Mouse (Mus musculus): ENCODE results near the gene Slc22a17. TPM values are rescaled to one million over a fixed set of nuclear protein-coding genes. Genes with fewer than 3 reads are reported as not detected.

The Slc22a17 gene
- polyA plus RNA-seq, 1 experiment from 2014 or later = 53.8 TPM

- Histone ChIP-seq H3K4me1 (peaks cover 13% of the 10 kb centered on the region; the same call in 1 of the 2 replicates), H3K4me3 (replicated peaks) (no peak overlapping the region), H3K27me3 (no peaks in the 10 kb centered on the region), H3K9ac (no peak overlapping the region), H3K4me2 (no peak overlapping the region), H3K27ac (no peak overlapping the region), H3K36me3 (no peaks in the 10 kb centered on the region), H3K9me3 (replicated peaks) (no peaks in the 10 kb centered on the region)
- no peak for ATAC-seq (replicated peaks; ENCODE audit: low FRiP score)
- WGBS = 77% methylated on average over 5 of the region's 5 CpGs
Measured at GRCm38 (mm10) chr14:54865626-54866025, 47.3 kb downstream of the Slc22a17 start.

GRCm38 (mm10) chr14:54864313-54865036 lies 48.5 kb downstream of the Slc22a17 start:
- Histone ChIP-seq H3K4me3 (replicated peaks) (peak overlapping the region; percentile 69), H3K9ac (peak overlapping the region; percentile 76), H3K4me2 (peak overlapping the region; percentile 74), H3K27ac (peak overlapping the region; percentile 88), H3K4me1 (peaks cover 13% of the 10 kb centered on the region; the same call in 1 of the 2 replicates), H3K27me3 (no peaks in the 10 kb centered on the region), H3K9me3 (replicated peaks) (no peaks in the 10 kb centered on the region), H3K36me3 (no peaks in the 10 kb centered on the region)
- ATAC-seq (replicated peaks; ENCODE audit: low FRiP score) = 0 out of 2 replicates have a peak, but pooled peaks have one; percentile 4
- WGBS = 16% methylated on average over 21 of the region's 21 CpGs

GRCm38 (mm10) chr14:54863501-54864312 lies 49.2 kb downstream of the Slc22a17 start:
- under 1% methylated on average over 56 of the region's 56 CpGs for WGBS
- Histone ChIP-seq H3K4me3 (replicated peaks) (peak overlapping the region; percentile 69), H3K27me3 (no peaks in the 10 kb centered on the region), H3K9ac (peak overlapping the region; percentile 76), H3K27ac (peak overlapping the region; percentile 88), H3K36me3 (no peaks in the 10 kb centered on the region), H3K4me1 (peaks cover 13% of the 10 kb centered on the region; the same call in 1 of the 2 replicates), H3K9me3 (replicated peaks) (no peaks in the 10 kb centered on the region), H3K4me2 (peak overlapping the region; percentile 74)
- peak; percentile 100 for ATAC-seq (replicated peaks; ENCODE audit: low FRiP score)

- peaks cover 25% of the 10 kb centered on the region for H3K36me3 ChIP-seq
- no peak overlapping the region for H3K4me3 ChIP-seq (replicated peaks)
- no peak overlapping the region for H3K9ac ChIP-seq
- no peaks in the 10 kb centered on the region for H3K27me3 ChIP-seq
- 51% methylated on average over 2 of the region's 2 CpGs for WGBS
- no peaks in the 10 kb centered on the region for H3K9me3 ChIP-seq (replicated peaks)
- H3K27ac ChIP-seq = no peak overlapping the region
- no peak for ATAC-seq (replicated peaks; ENCODE audit: low FRiP score)
- H3K4me2 ChIP-seq = no peak overlapping the region
- H3K4me1 ChIP-seq = peaks cover 13% of the 10 kb centered on the region; the same call in 1 of the 2 replicates
Measured at GRCm38 (mm10) chr14:54860511-54860910, 52.4 kb downstream of the Slc22a17 start.

- H3K4me3 ChIP-seq (replicated peaks) = no peak overlapping the region
- peaks cover 48% of the 10 kb centered on the region for H3K36me3 ChIP-seq
- 89% methylated on average over 9 of the region's 9 CpGs for WGBS
- ATAC-seq (replicated peaks; ENCODE audit: low FRiP score) = no peak
- no peak overlapping the region for H3K9ac ChIP-seq
- H3K4me2 ChIP-seq = no peak overlapping the region
- no peaks in the 10 kb centered on the region for H3K9me3 ChIP-seq (replicated peaks)
- 0 out of 2 replicates have a peak, but pooled peaks cover 6% of the 10 kb centered on the region for H3K4me1 ChIP-seq
- H3K27ac ChIP-seq = no peak overlapping the region
- no peaks in the 10 kb centered on the region for H3K27me3 ChIP-seq
Measured at GRCm38 (mm10) chr14:54857891-54858290, 55.0 kb downstream of the Slc22a17 start.

- Histone ChIP-seq H3K4me1 (no peaks in the 10 kb centered on the region), H3K27ac (no peak overlapping the region), H3K4me3 (replicated peaks) (no peak overlapping the region), H3K9me3 (replicated peaks) (no peaks in the 10 kb centered on the region), H3K36me3 (peaks cover 48% of the 10 kb centered on the region), H3K27me3 (no peaks in the 10 kb centered on the region), H3K4me2 (no peak overlapping the region), H3K9ac (no peak overlapping the region)
- WGBS = 84% methylated on average over 7 of the region's 7 CpGs
- no peak for ATAC-seq (replicated peaks; ENCODE audit: low FRiP score)
Measured at GRCm38 (mm10) chr14:54856703-54857102, 56.2 kb downstream of the Slc22a17 start.

MicroRNAs encoded within 50 kb of the gene (microRNA counts, 519-probe panel; counts per million panel counts)
- 1,763 counts per million, percentile 10 among the panel's probes with 10 or more counts for microRNA mmu-miR-208a

Small RNA genes within 50 kb of the gene (microRNA-seq; reads per million reads assigned to microRNA genes)
- 3.1 reads per million, percentile 15 among the genes with 10 or more reads in this experiment for gene Mir208a

Other genes starting within 250 kb of the Slc22a17 start
- 85.9 and 88.7 TPM in 2 replicates for gene 1700123O20Rik, start 226.9 kb downstream of the Slc22a17 start, polyA plus RNA-seq (2015; fragmentation: Nextera tagmentation; extraction: Ambion mirVana)
- gene Acin1, start 226.2 kb downstream of the Slc22a17 start, polyA plus RNA-seq (2015; fragmentation: Nextera tagmentation; extraction: Ambion mirVana) = 142 and 145 TPM in 2 replicates
- 0.09 and 0.21 TPM in 2 replicates for gene Gm29776, start 214.3 kb downstream of the Slc22a17 start, polyA plus RNA-seq (2015; fragmentation: Nextera tagmentation; extraction: Ambion mirVana)
- 0.21 TPM in 1 of 2 replicates, not detected in the other for gene Cebpe, start 201.0 kb downstream of the Slc22a17 start, polyA plus RNA-seq (2015; fragmentation: Nextera tagmentation; extraction: Ambion mirVana)
- 12.8 and 14.2 TPM in 2 replicates for gene Slc7a8, start 131.2 kb downstream of the Slc22a17 start, polyA plus RNA-seq (2015; fragmentation: Nextera tagmentation; extraction: Ambion mirVana)
- not detected in 2 replicates for gene Rnf212b, start 99.0 kb downstream of the Slc22a17 start, polyA plus RNA-seq (2015; fragmentation: Nextera tagmentation; extraction: Ambion mirVana)
- gene Homez, start 42.2 kb downstream of the Slc22a17 start, polyA plus RNA-seq (2015; fragmentation: Nextera tagmentation; extraction: Ambion mirVana) = 18.0 and 18.3 TPM in 2 replicates
- 1.9 and 2.2 TPM in 2 replicates for gene Ppp1r3e, start 35.6 kb downstream of the Slc22a17 start, polyA plus RNA-seq (2015; fragmentation: Nextera tagmentation; extraction: Ambion mirVana)
- 4.0 and 4.7 TPM in 2 replicates for gene Bcl2l2, start 29.8 kb downstream of the Slc22a17 start, polyA plus RNA-seq (2015; fragmentation: Nextera tagmentation; extraction: Ambion mirVana)
- 0.14 and 0.75 TPM in 2 replicates for gene Gm20521, start 29.7 kb downstream of the Slc22a17 start, polyA plus RNA-seq (2015; fragmentation: Nextera tagmentation; extraction: Ambion mirVana)
- 144 and 157 TPM in 2 replicates for gene Pabpn1, start 20.6 kb downstream of the Slc22a17 start, polyA plus RNA-seq (2015; fragmentation: Nextera tagmentation; extraction: Ambion mirVana)
- gene Efs, start 13.0 kb upstream of the Slc22a17 start, polyA plus RNA-seq (2015; fragmentation: Nextera tagmentation; extraction: Ambion mirVana) = 29.1 and 32.1 TPM in 2 replicates
- not detected in 2 replicates for gene Il25, start 19.6 kb upstream of the Slc22a17 start, polyA plus RNA-seq (2015; fragmentation: Nextera tagmentation; extraction: Ambion mirVana)
- gene Cmtm5, start 23.1 kb upstream of the Slc22a17 start, polyA plus RNA-seq (2015; fragmentation: Nextera tagmentation; extraction: Ambion mirVana) = 0.96 and 2.0 TPM in 2 replicates
- 1.6 TPM in 2 replicates for gene Myh6, start 53.8 kb upstream of the Slc22a17 start, polyA plus RNA-seq (2015; fragmentation: Nextera tagmentation; extraction: Ambion mirVana)
- not detected in 2 replicates for gene Gm17428, start 63.8 kb upstream of the Slc22a17 start, polyA plus RNA-seq (2015; fragmentation: Nextera tagmentation; extraction: Ambion mirVana)
- gene Myh7, start 81.5 kb upstream of the Slc22a17 start, polyA plus RNA-seq (2015; fragmentation: Nextera tagmentation; extraction: Ambion mirVana) = 4.4 and 6.3 TPM in 2 replicates
- gene Ngdn, start 102.3 kb upstream of the Slc22a17 start, polyA plus RNA-seq (2015; fragmentation: Nextera tagmentation; extraction: Ambion mirVana) = 79.5 and 85.4 TPM in 2 replicates
- 6.0 and 6.5 TPM in 2 replicates for gene Zfhx2, start 179.2 kb upstream of the Slc22a17 start, polyA plus RNA-seq (2015; fragmentation: Nextera tagmentation; extraction: Ambion mirVana)
- gene Thtpa, start 181.7 kb upstream of the Slc22a17 start, polyA plus RNA-seq (2015; fragmentation: Nextera tagmentation; extraction: Ambion mirVana) = 21.0 and 21.5 TPM in 2 replicates
- 15.9 and 18.9 TPM in 2 replicates for gene Ap1g2, start 193.5 kb upstream of the Slc22a17 start, polyA plus RNA-seq (2015; fragmentation: Nextera tagmentation; extraction: Ambion mirVana)
- gene Jph4, start 203.8 kb upstream of the Slc22a17 start, polyA plus RNA-seq (2015; fragmentation: Nextera tagmentation; extraction: Ambion mirVana) = 0.59 and 1.2 TPM in 2 replicates

All from kidney, embryonic 15.5 days (tissue).